Mouse (Mus musculus) right cerebral cortex, adult 2 months (tissue): ENCODE data around the gene Mrpl2.
A peak's percentile ranks its signal among the peaks of the same experiment; 100 is the strongest.

Experiments
- DNase-seq, 2 experiments: peaks; one replicate each; pipeline ENCODE4 v3.0.0; 2021 to 2022; ENCODE audit warnings: low spot score in 2 of 2

Mrpl2 gene

GRCm38 (mm10) chr17:46645561-46646321 lies at the start of gene Mrpl2, which contains the start of gene Klc4:
Gene Mrpl2, plus strand, starts transcription at chr17:46646229.
Gene Klc4, minus strand, starts transcription at chr17:46646022.
- DNase-seq, result peak; percentile 100

- DNase-seq, result no peak
Observed at GRCm38 (mm10) chr17:46597956-46598355, 48.1 kb upstream of the Mrpl2 start.

GRCm38 (mm10) chr17:46598963-46599362 lies 47.1 kb upstream of the Mrpl2 start:
- DNase-seq, result peak in 1 of 2 experiments; percentile 26

- DNase-seq, result no peak
Observed at GRCm38 (mm10) chr17:46600569-46600968, 45.5 kb upstream of the Mrpl2 start.

- DNase-seq, result no peak
Observed at GRCm38 (mm10) chr17:46602212-46602611, 43.8 kb upstream of the Mrpl2 start.

- no peak for DNase-seq
Observed at GRCm38 (mm10) chr17:46603229-46603628, 42.8 kb upstream of the Mrpl2 start.

- DNase-seq, result no peak
Observed at GRCm38 (mm10) chr17:46605126-46605525, 40.9 kb upstream of the Mrpl2 start.

- DNase-seq, result peak; percentile 31 to 56
Observed at GRCm38 (mm10) chr17:46605987-46606386, 40.0 kb upstream of the Mrpl2 start.

- no peak for DNase-seq
Observed at GRCm38 (mm10) chr17:46609721-46610514, 36.1 kb upstream of the Mrpl2 start.

GRCm38 (mm10) chr17:46611316-46611715 lies 34.7 kb upstream of the Mrpl2 start:
- DNase-seq, result no peak

GRCm38 (mm10) chr17:46612189-46612588 lies 33.8 kb upstream of the Mrpl2 start:
- DNase-seq, result no peak

GRCm38 (mm10) chr17:46612820-46613219 lies 33.2 kb upstream of the Mrpl2 start:
- DNase-seq, result no peak

GRCm38 (mm10) chr17:46613229-46613628 lies 32.8 kb upstream of the Mrpl2 start:
- DNase-seq, result no peak

- DNase-seq, result no peak
Observed at GRCm38 (mm10) chr17:46617799-46618198, 28.2 kb upstream of the Mrpl2 start.

- DNase-seq, result no peak
Observed at GRCm38 (mm10) chr17:46618394-46618768, 27.6 kb upstream of the Mrpl2 start.

- no peak for DNase-seq
Observed at GRCm38 (mm10) chr17:46618769-46619682, 27.0 kb upstream of the Mrpl2 start.

- DNase-seq, result no peak
Observed at GRCm38 (mm10) chr17:46619683-46620357, 26.2 kb upstream of the Mrpl2 start.

- peak; percentile 58 to 59 for DNase-seq
Observed at GRCm38 (mm10) chr17:46621324-46621723, 24.7 kb upstream of the Mrpl2 start.

GRCm38 (mm10) chr17:46622269-46622668 lies 23.8 kb upstream of the Mrpl2 start:
- DNase-seq, result no peak

GRCm38 (mm10) chr17:46623819-46624557 lies 22.0 kb upstream of the Mrpl2 start:
- no peak for DNase-seq

- DNase-seq, result no peak
Observed at GRCm38 (mm10) chr17:46624598-46624997, 21.4 kb upstream of the Mrpl2 start.
